Mouse (Mus musculus) midbrain, postnatal 0 days (tissue): ENCODE results near the gene Nufip2. TPM values are rescaled to one million over a fixed set of nuclear protein-coding genes. Genes with fewer than 3 reads are reported as not detected.

ENCODE experiments used
- ATAC-seq: fragments of 200-750 bp; cut with Nextera tagmentation; 2 replicates; pipeline ENCODE4 v1.8.0; 2017; ENCODE audit warnings: moderate number of reproducible peaks, mild to moderate bottlenecking, moderate TSS enrichment, moderate library complexity; ENCODE audit not compliant: low FRiP score
- DNase-seq: peaks from one replicate; pipeline ENCODE4 v3.0.0-alpha.2; 2015; ENCODE audit warnings: low spot score
- H3K27ac ChIP-seq: fragments of 300-500 bp; sonication (generic); 2 replicates; pipeline ENCODE4 v1.5.1; 2014; ENCODE audit warnings: low read depth, mild to moderate bottlenecking, low read length, mixed read lengths
- H3K27me3 ChIP-seq: fragments of 300-500 bp; sonication (generic); 2 replicates; pipeline ENCODE4 v1.6.1; 2014; ENCODE audit warnings: low read length, control low read depth, mixed read lengths; ENCODE audit not compliant: insufficient read depth
- H3K36me3 ChIP-seq: fragments of 300-500 bp; sonication (generic); 2 replicates; pipeline ENCODE4 v1.6.1; 2014; ENCODE audit warnings: low read length, control low read depth, mixed read lengths; ENCODE audit not compliant: insufficient read depth
- H3K4me1 ChIP-seq: fragments of 300-500 bp; sonication (generic); 2 replicates; pipeline ENCODE4 v1.6.1; 2014; ENCODE audit warnings: mild to moderate bottlenecking, control low read depth, antibody characterized with exemption, low read length, mixed read lengths; ENCODE audit not compliant: insufficient read depth
- H3K4me2 ChIP-seq: fragments of 300-500 bp; sonication (generic); 2 replicates; pipeline ENCODE4 v1.6.1; 2014; ENCODE audit warnings: low read depth, mild to moderate bottlenecking, low read length, mixed read lengths; ENCODE audit not compliant: poor library complexity, severe bottlenecking
- H3K4me3 ChIP-seq: fragments of 300-500 bp; sonication (generic); 2 replicates; pipeline ENCODE4 v1.5.1; 2014; ENCODE audit warnings: low read depth, mild to moderate bottlenecking, low read length, moderate library complexity
- H3K9ac ChIP-seq: fragments of 300-500 bp; sonication (generic); replicated peaks from 2 replicates; pipeline ENCODE4 v1.6.1; 2014; ENCODE audit warnings: mild to moderate bottlenecking, low read length, moderate library complexity, mixed read lengths; ENCODE audit not compliant: poor library complexity, severe bottlenecking
- H3K9me3 ChIP-seq: fragments of 300-500 bp; sonication (generic); 2 replicates; pipeline ENCODE4 v1.6.1; 2016; ENCODE audit warnings: low read length, control low read depth
- CTCF ChIP-seq: IDR thresholded peaks from 2 replicates; pipeline ENCODE4 v1.5.1; 2016; ENCODE audit warnings: antibody characterized with exemption, mild to moderate bottlenecking
- WGBS: fragments of 180-500 bp; shearing (Covaris S2); extraction: QIAGEN DNeasy Blood & Tissue Kit; methylation state at CpG from one replicate; pipeline ENCODE4 v1.1.7; 2014; 5-methylcytosine and 5-hydroxymethylcytosine counted together
- polyA plus RNA-seq: library from polyadenylated mRNA; unstranded; fragments of >200 nt; fragmentation: Nextera tagmentation; extraction: Ambion mirVana; gene quantifications from 2 replicates; pipeline ENCODE4 v1.2.1, GENCODE M21; 2015
- total RNA-seq: library from RNA; depleted of rRNA; stranded (reverse); fragments of >200 nt; gene quantifications from 2 replicates; pipeline ENCODE4 v1.2.3, GENCODE M21; 2014

Gene Nufip2
- total and polyA plus RNA-seq, 2 experiments from 2014 or later: 5.3 to 42.9 TPM

DNA sequence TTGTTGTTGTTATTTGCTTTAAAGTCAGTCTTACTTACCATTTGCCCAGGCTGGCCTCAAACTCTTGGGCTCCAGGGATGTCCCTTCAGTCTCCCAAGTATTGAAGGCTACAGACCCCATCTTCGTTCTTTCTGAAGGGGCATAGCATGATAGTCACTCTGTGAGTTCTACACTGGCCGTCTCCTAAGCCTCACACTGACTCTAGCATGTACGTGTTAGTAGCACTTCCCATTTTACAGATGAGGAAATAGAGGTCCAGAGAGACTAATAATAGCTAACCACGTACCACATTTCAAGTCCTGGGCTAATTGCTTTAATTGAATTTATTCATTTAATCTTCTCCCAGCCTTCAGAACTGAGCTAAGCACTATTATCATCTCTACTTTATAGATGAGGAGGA lies 74.1 kb downstream of the Nufip2 start:
- no peak for ATAC-seq
- no peak for TF ChIP-seq CTCF

DNA sequence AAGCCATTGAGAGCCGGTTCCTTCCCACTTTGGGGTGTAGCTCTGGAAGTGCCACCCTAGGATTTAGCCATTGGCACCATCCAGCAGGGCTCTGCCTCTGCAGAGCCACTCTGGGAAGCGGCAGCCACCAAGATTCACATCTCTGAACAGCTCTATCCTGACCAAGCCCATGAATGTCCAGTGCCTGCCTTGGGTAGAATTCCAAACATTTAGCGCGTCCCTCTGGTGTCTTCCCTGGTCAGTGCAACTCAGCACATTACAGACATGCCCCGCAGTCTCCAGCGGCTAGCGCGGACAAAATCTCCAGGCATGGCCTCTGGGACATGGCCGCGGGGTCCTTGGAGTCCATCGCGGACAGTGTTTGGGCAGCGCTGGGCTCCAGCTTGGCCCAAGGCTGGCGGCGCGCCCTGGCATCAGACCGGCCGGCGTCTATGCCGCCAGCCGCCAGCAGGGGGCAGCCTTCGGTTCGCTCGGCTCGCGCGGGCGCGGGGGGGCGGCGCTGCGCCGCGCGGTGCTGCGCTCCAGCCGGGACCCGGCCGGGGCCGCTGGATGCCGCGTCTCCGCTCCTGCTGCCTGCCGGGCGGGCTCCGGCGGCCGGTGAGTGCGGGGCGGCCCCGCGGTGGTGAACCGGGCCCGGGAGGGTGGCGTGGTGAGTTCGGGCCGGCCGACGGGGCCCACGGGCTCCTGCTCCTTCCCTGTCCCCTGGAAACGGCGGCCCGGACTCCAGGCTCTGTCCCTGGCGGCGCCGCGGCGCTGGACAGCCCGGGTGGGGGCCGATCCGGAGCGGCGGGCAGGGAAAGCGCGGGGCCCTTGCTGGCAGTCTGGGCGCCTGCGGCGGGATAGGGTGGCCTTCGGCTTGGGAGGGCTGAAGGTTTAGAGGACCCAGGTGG lies 77.1 kb downstream of the Nufip2 start, which contains the start of gene Myo18a:
TSS of gene Myo18a (plus strand) at position 464 of the 890 bp plus-strand sequence.
- Histone ChIP-seq H3K4me2 (peak within 1 kb of the TSS; percentile 75), H3K4me3 (peak within 1 kb of the TSS; percentile 95), H3K27me3 (no peaks in the 10 kb centered on the region), H3K9ac (peak within 1 kb of the TSS; percentile 98), H3K4me1 (peaks cover 16% of the 10 kb centered on the region), H3K36me3 (no peaks in the 10 kb centered on the region), H3K9me3 (no peaks in the 10 kb centered on the region), H3K27ac (peak within 1 kb of the TSS; percentile 86)
- WGBS: 2% methylated on average over 67 of the region's 79 CpGs
- TF ChIP-seq CTCF: peak; percentile 73
- ATAC-seq (peak; percentile 85), DNase-seq (peak; percentile 88)

More for the DNA sequence above, 74.1 kb downstream of the Nufip2 start:
- H3K4me2 ChIP-seq: no peak overlapping the region
- no peak overlapping the region for H3K4me3 ChIP-seq
- no peaks in the 10 kb centered on the region for H3K36me3 ChIP-seq
- no peaks in the 10 kb centered on the region for H3K27me3 ChIP-seq
- peaks cover 8% of the 10 kb centered on the region for H3K4me1 ChIP-seq
- 87% methylated on average over 4 of the region's 4 CpGs for WGBS
- DNase-seq: no peak
- no peak overlapping the region for H3K27ac ChIP-seq
- H3K9ac ChIP-seq: no peak overlapping the region
- no peaks in the 10 kb centered on the region for H3K9me3 ChIP-seq

DNA sequence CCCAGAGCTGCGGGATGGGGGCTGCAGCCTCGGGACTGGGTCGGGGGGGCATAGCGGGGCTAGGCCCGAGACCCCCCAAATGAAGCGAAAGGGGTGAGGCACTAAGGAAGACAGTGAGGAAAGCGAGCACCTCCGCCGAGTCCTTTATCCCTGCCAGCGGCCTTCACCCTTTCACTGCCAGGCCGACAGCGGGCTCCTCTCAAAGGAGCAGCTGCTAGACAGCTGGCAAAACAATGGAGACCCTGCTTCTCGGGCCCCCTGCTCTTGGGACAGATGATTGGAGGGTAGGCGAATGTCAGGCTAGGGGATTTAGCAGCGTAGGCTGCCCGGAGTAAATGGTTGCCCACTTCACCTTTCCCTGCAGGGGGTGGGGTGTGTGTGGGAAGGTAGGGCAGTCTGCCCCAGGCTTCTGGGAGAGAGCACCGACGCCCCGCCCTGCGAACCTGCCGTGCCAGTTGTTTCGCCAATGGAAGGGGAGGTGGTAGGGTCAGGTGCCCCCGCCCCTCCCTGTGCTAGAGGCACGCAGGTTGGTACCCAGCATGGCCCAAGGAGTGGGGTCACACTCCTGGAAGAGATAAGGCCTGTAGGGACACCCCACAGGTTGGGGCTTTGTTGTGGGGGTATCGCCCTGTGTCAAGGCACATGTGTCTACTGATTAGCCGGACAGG lies 77.9 kb downstream of the Nufip2 start:
- Histone ChIP-seq H3K9ac (peak overlapping the region; percentile 98), H3K27ac (peak overlapping the region; percentile 86), H3K27me3 (no peaks in the 10 kb centered on the region), H3K36me3 (no peaks in the 10 kb centered on the region), H3K9me3 (no peaks in the 10 kb centered on the region), H3K4me1 (peaks cover 16% of the 10 kb centered on the region), H3K4me3 (peak overlapping the region; percentile 95), H3K4me2 (peak overlapping the region; percentile 75)
- WGBS: 3% methylated on average over 26 of the region's 26 CpGs
- TF ChIP-seq CTCF: no peak
- DNase-seq (peak; percentile 64), ATAC-seq (peak; percentile 68)

DNA sequence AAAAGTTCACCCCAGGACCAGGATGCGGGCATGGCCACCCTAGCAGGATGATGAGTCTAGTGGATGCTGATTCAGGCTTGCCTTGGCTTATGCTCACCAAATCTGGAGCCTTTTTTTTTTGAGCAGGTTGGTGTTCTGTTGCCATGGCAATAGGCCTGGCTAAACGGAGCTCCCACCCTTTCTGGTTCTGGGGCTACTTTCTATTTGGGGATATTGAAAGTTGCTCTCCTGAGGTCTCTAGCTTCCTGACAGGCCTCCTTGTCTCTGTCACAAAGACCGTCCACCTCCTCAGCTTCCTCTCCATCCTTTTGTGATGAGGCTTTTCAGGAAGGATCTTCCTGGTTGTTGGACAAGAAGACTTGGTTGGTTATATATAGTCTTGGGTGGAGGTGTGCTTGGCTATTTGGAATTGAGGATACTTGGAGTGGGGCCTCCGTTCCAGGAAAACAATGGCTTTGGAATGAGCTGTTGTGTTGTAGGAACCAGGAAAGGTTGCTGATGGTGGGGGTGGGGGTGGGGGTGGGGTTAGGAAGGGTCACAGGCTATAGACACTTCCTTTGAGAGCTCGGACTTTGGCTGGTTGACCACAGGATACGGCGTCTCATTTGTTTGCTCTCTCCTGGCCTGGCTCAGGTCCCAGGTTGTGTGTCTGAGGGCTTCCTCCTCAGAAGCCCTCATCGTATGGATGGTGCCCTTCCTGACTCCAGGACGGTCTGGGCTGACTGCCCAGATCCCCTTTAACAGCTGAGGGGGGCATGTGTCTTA lies 78.9 kb downstream of the Nufip2 start:
- ATAC-seq: no peak
- H3K27ac ChIP-seq: peak overlapping the region; percentile 86; the same call in 1 of the 2 replicates

DNA sequence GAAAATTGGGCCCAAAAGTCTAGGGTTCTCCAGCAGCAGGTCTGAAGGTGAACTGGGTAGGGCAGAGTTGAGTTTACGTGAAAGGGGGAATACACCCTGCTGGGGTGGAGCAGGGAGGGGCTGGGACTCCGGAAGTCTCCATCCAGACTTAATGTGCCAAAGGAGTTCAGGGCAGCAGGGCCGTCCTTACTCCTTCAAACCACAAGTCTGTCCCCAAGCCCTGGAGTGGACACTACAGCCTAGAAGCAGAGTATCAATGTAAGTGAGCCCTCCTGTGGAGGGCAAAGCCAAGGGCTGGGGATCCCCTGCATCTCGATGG lies 79.5 kb downstream of the Nufip2 start:
- H3K4me1 ChIP-seq: peaks cover 16% of the 10 kb centered on the region
- no peak for TF ChIP-seq CTCF
- H3K4me3 ChIP-seq: no peak overlapping the region
- no peaks in the 10 kb centered on the region for H3K27me3 ChIP-seq
- ATAC-seq: no peak
- WGBS: 46% methylated on average over 4 of the region's 4 CpGs
- H3K9ac ChIP-seq: no peak overlapping the region
- no peak for DNase-seq
- H3K9me3 ChIP-seq: no peaks in the 10 kb centered on the region
- no peaks in the 10 kb centered on the region for H3K36me3 ChIP-seq
- H3K27ac ChIP-seq: no peak overlapping the region
- peak overlapping the region; percentile 75 for H3K4me2 ChIP-seq

More for the DNA sequence above, 78.9 kb downstream of the Nufip2 start:
- Histone ChIP-seq H3K4me1 (peaks cover 16% of the 10 kb centered on the region), H3K9me3 (no peaks in the 10 kb centered on the region), H3K36me3 (no peaks in the 10 kb centered on the region), H3K4me3 (peak overlapping the region; percentile 95), H3K27me3 (no peaks in the 10 kb centered on the region), H3K4me2 (peak overlapping the region; percentile 75), H3K9ac (peak overlapping the region; percentile 98; the same call in 1 of the 2 replicates)
- DNase-seq: no peak
- WGBS: 58% methylated on average over 9 of the region's 9 CpGs
- no peak for TF ChIP-seq CTCF
